ENCODE assay signal across 14 mouse cellular contexts in the genomic region with DNA sequence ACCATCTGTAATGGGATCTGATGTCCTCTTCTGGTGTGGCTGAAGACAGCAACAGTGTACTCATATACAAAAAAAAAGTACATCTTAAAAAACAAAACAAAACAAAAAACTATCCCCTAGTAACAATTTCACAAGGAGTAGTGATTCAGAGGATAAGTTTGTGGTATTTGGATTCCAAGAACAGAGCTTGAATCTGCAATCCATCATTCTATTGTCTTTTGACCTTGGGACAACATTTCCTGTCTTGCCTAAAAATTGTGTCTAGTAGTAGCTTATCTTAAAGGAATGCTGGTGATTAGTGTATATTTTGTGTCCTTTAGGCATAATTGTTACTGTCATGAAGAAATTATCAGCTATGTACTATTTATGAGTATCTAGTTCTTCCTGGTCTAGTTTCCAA.
"Had no signal": no experiment of that assay in that cellular context is flagged by ENCODE, and none has a peak within 500 bp of the region (broad histone marks: within the 10 kb centered on the region; RNA-seq: fewer than 3 reads in every experiment).

No protein-coding gene starts in this region.

- H3K27me3 ChIP-seq: neural tube, embryonic 13.5 days; neural tube, embryonic 15.5 days; stomach, embryonic 15.5 days had no signal

- DNase-seq: retina, postnatal 1 day; right cerebral cortex, postnatal 14 days; right cerebral cortex, postnatal 4 days; spleen, adult 18-20 months; thymus, adult 18-20 months; thymus, adult 2 months; thymus, postnatal 14 days; thymus, postnatal 25 days; thymus, postnatal 36 days; thymus, postnatal 4 days had no signal

- H3K4me1 ChIP-seq: neural tube, embryonic 15.5 days; stomach, embryonic 15.5 days had no signal

- H3K9me3 ChIP-seq: neural tube, embryonic 13.5 days; neural tube, embryonic 15.5 days; stomach, embryonic 15.5 days had no signal

- H3K36me3 ChIP-seq: neural tube, embryonic 13.5 days; neural tube, embryonic 15.5 days; stomach, embryonic 15.5 days had no signal

- H3K4me2 ChIP-seq: neural tube, embryonic 13.5 days; neural tube, embryonic 15.5 days; stomach, embryonic 15.5 days had no signal

- H3K4me3 ChIP-seq: neural tube, embryonic 13.5 days; neural tube, embryonic 15.5 days; stomach, embryonic 15.5 days had no signal

- H3K27ac ChIP-seq: neural tube, embryonic 13.5 days; neural tube, embryonic 15.5 days; stomach, embryonic 15.5 days; stomach, postnatal 0 days had no signal

- H3K9ac ChIP-seq: neural tube, embryonic 13.5 days; neural tube, embryonic 15.5 days; stomach, embryonic 15.5 days had no signal
